Mouse (Mus musculus) MEL (cell line): ENCODE data around the gene Mmp11.

ENCODE experiments used
- CTCF ChIP-seq, 3 experiments: IDR thresholded peaks in 2 of 3; conservative IDR thresholded peaks in 1 of 3; 2 replicates each; pipeline ENCODE4 v1.5.1; 2011 to 2012; ENCODE audit warnings: low read length in 3 of 3, low read depth in 2 of 3, mild to moderate bottlenecking in 2 of 3, improper control_type of control experiment in 1 of 3, inconsistent platforms in 1 of 3, mixed read lengths in 1 of 3, moderate library complexity in 1 of 3; ENCODE audit not compliant: control insufficient read depth in 1 of 3, insufficient read depth in 1 of 3, poor library complexity in 1 of 3, severe bottlenecking in 1 of 3
- ELF1 ChIP-seq: IDR thresholded peaks from 2 replicates; pipeline ENCODE4 v1.6.1; 2014; ENCODE audit warnings: low read depth, mild to moderate bottlenecking, inconsistent platforms, low read length, improper control_type of control experiment, moderate library complexity
- GABPA ChIP-seq: IDR thresholded peaks from 2 replicates; pipeline ENCODE4 v1.6.1; 2012; ENCODE audit warnings: low read depth, mild to moderate bottlenecking, inconsistent platforms, low read length, improper control_type of control experiment, moderate library complexity
- MYC ChIP-seq: IDR thresholded peaks from 2 replicates; pipeline ENCODE4 v1.6.1; 2011; ENCODE audit warnings: low read depth, mild to moderate bottlenecking, low read length, improper control_type of control experiment, moderate library complexity
- NELFE ChIP-seq: IDR thresholded peaks from 2 replicates; pipeline ENCODE4 v1.6.1; 2011; ENCODE audit warnings: low read depth, low read length, improper control_type of control experiment
- POLR2A ChIP-seq, 2 experiments: IDR thresholded peaks; 2 replicates each; pipeline ENCODE4 v1.6.1; 2011 to 2012; ENCODE audit warnings: low read length in 2 of 2, mild to moderate bottlenecking in 2 of 2, control low read depth in 1 of 2, improper control_type of control experiment in 1 of 2, low read depth in 1 of 2, moderate library complexity in 1 of 2; ENCODE audit not compliant: control insufficient read depth in 1 of 2, insufficient read depth in 1 of 2, poor library complexity in 1 of 2
- TCF12 ChIP-seq: IDR thresholded peaks from 2 replicates; pipeline ENCODE4 v1.6.1; 2014; ENCODE audit warnings: low read depth, mild to moderate bottlenecking, inconsistent platforms, low read length, improper control_type of control experiment, moderate library complexity
- ZC3H11A ChIP-seq: IDR thresholded peaks from 2 replicates; pipeline ENCODE4 v1.6.1; 2012; ENCODE audit warnings: low read depth, mild to moderate bottlenecking, inconsistent platforms, low read length, improper control_type of control experiment

GRCm38 (mm10) chr10:75883232-75883552 is 53.1 kb downstream of the Mmp11 start:
- TF ChIP-seq ZC3H11A (peak; percentile 51), NELFE (no peak), MYC (no peak), TCF12 (no peak), POLR2A (IDR thresholded peaks at IDR 0.05; ENCODE audit: control insufficient read depth in 1 of 2, insufficient read depth in 1 of 2, low read depth in 1 of 2, low read length in 2 of 2, poor library complexity in 1 of 2) (no peak), GABPA (no peak), CTCF (IDR thresholded peaks at IDR 0.05 in 2 of 3, conservative IDR thresholded peaks at IDR 0.05 in 1 of 3; ENCODE audit: control insufficient read depth in 1 of 3, insufficient read depth in 1 of 3, low read depth in 2 of 3, low read length in 3 of 3, poor library complexity in 1 of 3, severe bottlenecking in 1 of 3) (peak in 2 of 3 experiments; percentile 60 to 62; a peak in 5 of 6 replicates), ELF1 (no peak)
